Mouse (Mus musculus) right cerebral cortex, postnatal 25 days (tissue): ENCODE results near the gene Strip1.

Experiments
- DNase-seq: peaks from one replicate; pipeline ENCODE4 v3.0.0; 2022

Gene Strip1

DNA sequence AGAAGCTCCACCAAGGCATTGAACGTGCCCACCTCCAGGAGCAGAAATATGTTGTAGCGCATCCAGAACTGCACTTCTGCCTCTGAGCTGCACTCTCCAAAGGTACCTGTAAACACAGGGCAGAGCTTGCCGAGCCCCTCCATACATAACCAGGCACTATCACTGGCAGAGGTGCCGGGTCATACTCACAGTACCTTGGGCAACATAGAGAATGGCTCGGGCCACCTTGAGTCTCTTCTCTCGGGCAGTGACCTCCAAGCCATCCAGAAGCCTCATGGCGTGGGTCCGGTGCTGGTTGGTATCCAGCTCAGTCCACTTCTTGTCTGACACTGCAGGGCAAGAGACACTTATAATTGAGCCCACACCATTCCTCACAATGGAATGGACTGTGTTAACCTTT lies 4.7 kb downstream of the Strip1 start:
- DNase-seq = no peak

DNA sequence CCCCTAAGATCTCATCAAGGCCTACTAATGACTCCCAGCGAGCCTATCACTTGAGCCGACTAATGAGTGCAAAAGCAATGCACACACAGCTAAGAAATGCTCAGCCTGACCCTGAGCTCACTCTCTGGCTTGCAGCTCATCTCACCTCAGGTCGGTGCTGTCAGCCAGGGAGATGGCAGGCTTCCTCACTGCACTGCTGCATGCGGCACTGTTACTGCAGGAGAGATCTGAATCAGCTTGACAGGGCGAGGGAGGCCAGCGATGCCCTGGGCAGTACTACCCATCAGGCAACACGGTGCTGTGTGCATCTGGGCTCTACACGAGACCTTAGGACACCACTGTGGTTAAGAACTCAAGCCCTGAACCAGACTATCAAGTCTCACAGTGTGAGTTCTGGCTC lies 6.0 kb downstream of the Strip1 start:
- DNase-seq = no peak

DNA sequence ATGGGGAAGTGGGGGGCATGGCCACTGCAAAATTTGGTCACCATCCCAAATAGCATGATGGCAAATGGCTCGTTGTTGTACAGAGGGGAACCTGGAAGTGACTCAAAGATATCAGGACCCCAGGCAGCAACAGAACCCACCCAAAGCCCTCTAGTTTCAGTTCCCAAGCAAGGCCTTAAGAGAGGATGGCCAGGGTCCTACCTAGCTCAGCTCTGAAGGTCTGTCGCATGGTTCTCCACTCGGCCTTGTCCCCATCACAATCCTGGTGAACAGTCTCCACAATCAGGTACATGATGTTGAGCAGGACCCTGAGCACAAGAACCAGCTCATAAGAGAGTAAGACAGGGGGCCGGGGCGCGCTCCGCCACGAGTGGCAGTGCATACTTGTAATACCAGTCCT lies 7.1 kb downstream of the Strip1 start:
- no peak for DNase-seq

DNA sequence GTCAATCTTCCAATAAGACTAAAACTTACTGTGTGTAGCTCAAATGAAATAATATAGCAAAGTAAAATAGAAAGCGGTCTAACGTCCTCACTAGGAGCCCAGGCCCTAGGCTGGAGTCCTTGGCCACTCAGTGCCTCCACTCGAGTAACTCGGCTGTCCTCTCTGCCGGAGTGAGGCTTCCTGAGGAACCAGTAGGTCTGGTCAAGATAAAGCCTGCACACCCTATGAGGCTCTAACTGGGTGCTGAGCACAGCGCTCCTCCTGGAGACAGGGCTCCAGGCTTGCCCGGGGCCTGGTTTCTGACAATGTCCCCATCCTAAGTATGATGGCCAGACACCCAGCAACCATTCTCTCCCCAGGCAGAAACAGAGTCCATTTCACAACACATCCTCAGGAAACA lies 9.0 kb downstream of the Strip1 start:
- peak; percentile 1 for DNase-seq

DNA sequence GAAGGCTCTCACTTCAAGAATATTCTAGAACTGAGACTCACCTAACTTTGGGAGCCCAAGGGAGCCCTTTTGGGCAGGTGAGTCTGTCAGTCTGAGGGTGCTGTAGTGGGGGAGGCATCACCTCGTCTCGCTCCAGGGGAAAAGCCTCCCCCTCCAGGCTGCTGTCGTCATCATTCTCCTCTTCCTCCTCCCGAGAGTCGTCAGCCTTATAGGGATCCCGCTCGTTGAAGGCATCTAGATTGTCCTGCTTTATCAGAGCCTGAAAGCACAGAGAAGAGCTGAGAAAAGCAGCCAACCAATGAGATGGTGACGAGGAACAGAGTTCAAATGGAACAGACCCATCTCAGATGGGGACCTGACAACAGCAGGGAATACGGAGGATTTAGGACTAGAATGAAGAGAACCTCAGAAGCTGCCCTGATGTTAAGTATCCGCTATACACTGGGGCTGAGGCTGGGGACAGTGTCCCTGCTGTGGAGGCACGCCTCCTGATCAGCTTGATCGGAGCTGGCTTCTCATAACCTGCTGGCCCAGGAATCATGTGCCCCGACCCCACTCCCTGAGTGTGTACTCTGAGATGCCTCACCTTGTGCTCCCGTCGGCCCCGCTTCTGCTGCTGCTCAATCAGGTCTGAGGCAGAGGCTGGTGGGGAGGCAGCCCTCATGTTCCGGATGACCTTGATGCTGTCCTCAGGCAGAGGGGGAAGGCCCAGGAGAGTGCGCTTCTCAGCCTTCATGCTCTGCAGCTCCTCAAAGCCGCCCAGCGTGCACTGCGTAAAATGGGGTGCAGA lies 10.0 kb downstream of the Strip1 start:
- DNase-seq = peak; percentile 2

DNA sequence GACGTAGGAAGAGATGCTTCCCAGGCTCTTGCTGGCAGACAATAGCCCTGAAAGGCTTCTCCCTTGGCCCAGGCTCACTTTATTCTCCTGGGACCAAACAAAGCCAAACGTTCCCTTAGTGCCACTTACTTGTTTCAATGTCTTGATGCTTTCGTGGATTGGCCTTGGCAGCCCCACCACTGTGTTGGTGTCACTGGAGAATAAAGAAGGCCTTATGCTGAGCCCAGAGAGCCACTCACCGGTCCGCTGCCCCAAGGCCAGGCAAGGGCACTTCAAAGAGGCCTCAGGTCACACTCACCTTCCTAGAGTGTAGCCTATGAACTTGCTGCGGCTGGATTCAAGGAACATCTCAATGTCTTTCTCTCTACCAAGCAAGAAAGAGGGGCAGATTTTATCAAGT lies 11.6 kb downstream of the Strip1 start:
- DNase-seq = no peak

DNA sequence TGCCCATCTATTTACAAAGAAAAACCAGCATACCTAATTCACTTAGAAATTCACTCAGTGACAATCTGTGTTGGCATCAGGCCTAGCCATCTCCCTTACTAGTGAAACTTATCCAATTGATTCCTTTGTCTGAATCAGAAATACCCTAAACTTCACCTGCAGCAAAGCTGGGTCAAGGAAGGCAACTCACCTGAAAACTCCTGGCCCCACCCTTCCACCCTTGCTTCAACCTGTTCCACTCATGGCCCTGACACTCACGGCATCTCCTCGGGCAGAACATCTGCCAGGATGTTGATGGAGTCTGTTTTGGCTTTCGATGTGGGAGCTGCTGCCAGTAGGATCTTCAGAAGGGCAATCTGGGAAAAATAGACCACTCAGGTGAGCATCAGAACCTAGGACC lies 13.7 kb downstream of the Strip1 start:
- peak; percentile 0 for DNase-seq

DNA sequence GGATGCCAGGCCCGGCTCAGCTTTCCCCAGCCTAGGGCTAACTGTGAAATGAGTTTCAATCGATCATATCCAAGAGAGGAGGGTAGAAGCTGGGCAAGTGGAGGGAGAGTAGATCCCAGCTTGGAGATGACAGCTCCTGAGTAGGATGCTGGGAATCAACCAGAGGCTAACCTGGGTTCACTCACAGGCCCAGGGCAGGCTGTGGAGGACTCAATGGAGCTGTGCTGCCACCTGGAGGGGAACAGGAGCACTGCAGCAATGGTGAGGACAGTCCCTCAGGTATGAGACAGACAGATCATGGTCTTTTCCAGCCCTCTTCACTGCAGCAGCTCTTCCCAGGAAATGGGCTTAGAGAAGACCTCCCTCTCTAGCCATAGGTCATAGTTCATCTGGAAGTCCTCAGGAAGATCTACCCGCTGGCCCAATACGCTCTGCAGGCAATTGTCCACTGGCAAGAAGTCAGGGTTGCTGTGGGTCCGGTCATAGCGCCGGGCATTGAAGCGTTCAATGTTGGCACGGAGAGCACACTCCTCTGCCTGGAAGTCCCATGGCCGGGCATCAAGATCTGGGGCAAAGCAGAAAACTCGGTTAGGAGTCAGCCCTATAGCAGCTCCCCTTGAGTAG lies 18.5 kb downstream of the Strip1 start:
- DNase-seq = peak; percentile 58

DNA sequence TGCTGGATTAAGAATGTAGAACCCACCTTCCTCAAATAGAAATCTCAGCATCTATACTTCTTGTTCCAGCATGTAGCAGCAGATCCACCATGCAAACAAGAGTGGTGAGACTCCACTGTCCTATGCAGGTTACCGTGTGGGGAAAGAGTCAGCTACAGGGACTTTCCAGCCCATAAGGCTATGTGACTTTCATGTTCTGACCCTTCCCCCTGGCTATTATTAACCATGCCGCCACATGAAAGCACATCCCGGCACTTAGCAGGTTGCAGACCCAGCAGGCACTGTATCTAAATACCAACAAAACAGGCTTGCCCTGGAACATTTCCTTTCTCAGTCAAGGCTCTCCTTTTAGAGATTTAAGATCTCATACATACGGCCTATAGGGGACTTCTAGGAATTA lies 20.1 kb downstream of the Strip1 start:
- no peak for DNase-seq

DNA sequence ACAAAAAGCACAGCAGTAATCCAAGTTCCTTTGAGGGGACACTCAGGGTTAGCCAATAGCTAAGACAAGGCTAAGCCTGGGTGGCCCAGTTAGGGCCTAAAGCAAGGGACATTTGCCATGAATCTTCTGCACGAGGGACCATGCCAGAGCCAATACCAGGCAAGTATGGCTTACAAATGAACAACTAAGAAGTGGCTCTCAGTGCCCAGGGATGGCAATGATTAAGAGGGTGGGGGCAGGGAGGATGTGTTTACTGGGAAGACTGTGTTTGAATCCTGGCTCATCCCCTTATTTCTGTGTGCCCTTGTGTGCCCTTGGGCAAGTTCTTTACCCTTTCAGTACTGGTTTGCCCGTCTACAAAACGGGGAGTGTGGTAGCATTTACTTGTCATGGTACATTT lies 22.1 kb downstream of the Strip1 start:
- no peak for DNase-seq

DNA sequence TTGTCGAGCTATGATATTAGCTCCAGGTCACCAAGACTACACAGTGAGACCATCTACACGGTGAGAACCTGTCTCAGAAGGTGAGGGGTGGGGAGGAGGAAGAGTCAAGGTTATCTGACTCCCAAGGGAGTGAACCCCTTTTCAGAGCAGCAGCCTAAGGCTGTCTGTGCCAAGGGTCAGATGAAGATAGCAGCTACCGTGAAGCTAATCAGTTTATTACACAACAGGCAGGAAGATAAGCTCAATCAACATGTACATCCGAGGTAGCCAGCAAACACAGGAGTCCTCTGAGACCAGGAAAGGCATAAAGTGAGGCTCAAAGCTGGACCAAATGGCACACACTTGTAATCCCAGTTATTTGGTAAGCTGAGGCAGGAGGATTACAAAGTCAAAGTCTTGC lies 22.7 kb downstream of the Strip1 start:
- no peak for DNase-seq

DNA sequence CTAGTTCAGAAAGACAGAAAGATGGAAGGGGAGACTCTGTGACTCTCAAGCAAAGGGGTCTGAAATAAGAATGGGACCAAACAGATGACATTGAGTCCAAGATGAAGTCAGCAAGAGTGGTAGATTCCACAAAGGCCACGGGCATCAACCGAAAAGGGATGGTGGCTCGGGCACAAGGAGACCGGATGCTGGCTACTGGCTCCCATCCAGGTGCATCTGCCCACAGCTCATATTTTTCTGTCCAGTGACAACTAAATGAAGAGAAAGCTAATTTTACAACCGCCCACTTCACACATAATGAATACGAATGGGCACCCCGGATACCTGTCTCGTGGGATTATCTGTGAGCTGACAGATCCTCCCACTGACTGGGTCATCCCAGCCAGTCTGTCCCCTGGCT lies 24.3 kb downstream of the Strip1 start:
- DNase-seq = no peak

DNA sequence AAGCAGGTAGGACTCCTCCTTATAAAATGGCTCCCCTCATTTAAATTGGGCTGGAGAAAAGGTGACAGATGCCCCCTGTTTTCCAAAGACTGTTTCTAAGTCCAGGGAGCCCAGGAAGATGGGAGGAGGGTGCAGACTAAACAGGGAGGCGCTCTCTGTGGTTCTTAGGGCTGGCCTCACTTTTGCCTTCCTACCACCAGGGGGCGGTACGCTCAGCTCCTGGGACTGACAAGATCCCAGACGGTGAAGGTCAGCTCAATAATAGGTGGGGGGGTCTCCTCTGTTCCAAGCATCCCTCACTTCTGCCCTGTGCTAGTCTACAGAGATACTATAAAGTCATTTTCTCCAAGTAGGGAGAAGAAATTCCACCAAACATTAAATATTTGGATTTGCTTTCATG lies 26.2 kb downstream of the Strip1 start:
- no peak for DNase-seq

DNA sequence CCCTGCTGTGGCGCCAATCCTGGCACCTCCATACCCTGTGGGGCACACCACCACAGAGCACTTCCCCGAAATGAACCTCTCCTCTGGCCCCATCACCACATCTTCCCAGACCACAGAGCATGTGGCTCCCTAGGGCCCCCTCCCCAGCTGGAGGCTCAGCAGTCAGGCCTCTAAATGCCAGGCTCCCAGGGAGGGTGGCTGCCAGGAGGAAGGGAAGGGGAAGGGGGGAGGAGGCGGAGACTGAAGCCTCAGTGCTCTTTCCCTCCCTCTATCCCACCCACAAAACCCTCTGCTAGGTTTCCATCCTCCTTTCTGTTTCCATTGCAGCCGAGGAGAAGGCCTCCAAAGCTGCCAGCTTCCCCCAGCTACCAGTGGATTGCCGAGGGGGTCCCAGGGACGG lies 31.4 kb downstream of the Strip1 start:
- DNase-seq = no peak

DNA sequence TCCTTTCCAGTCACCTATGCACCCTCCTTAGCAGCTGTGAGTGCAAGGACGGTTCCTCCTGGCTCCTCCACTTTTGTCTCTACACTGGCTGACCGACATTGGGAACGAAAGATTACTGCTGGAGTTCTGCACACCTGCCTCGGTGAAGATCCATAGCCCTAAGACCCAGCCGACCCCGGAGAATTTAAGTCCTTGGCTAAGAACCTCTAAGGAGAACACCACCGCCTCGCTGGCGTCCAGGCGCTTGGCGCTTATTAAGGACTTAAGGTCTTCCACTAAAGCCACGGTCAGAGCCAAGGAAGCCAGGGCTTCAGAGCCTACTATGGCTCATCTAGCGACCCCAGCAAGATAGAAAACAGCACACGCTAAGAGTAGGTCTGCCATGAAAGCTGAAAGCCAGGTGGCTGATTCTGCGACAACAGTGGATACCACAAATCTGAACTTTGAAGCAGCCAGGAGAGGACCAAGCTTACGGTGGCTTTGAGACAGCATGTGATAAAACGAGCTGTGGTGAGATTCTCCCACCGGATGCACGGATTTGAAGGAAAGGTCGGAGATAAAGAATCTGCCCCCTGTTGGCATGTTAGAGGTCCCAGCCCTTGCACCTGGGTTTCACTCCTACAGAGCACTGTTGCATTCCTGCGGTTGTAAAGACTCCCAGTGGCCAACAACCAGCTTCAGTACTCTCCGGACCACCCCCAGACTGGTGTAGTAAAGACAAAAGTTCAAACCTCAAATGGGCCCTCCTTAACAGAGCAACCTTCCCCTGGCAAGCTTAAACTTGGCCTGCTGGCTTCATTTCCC lies 33.7 kb downstream of the Strip1 start:
- DNase-seq = no peak

DNA sequence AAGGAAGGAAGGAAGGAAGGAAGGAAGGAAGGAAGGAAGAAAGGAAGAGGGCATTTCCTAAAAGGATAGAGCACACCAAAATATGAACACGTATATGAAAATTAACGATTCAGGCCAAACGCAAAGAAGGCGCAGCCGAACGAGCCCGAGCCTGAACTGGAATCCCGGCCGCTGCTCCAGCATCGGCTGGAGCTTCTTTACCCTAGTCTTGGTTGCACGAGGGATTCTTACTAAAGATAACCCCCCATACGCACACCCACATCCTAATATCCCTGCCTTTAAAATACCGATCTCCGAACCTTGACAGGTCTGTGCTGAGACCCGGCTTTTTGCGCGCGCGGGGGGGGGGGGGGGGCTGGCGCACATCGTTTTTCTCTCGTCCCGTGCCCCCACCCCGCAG lies 34.4 kb downstream of the Strip1 start:
- DNase-seq = no peak

DNA sequence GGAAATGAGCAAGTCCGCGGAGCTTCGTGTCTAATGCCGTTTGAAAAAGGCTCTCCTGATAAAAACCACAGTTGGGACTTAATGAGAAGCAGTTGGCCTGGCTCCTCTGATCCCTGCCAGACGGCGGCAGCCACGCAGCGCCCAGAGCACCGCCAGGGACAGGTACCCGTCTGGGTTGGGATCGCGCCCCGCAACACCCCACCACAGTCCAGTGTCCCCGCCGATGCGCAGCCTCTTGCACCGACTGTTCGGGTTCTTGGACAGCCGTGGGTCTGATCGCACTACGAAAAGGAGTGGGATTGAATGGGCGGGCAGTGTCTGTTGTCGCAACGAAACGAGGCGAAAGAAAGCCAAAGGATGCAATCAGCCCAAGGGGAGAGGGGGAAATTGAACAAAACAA lies 34.9 kb downstream of the Strip1 start:
- DNase-seq = no peak

DNA sequence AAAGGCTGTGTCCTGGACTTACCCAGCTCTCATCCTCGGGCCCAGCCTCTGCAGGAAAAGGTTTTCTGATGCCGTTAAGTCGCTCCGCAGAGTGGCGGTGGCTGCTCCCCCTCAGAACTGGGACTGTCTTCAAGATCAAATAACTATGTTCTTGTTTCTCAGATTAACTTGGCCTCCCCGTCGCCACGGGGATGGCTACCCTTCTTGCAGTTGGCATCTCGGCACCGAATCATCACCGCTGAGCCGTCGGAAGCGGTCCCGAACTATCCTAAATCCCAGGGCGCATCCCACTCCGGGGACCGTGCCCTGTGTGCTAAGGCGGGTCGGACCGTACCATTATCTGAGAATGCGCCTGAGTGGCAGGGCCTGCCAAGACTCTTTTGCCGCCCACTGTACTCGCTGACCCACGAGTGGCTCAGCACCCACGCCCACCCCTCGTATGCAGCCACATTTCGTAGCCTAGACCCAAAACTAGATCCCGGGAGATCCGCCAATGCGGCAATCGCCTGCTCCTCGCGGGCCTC lies 35.5 kb downstream of the Strip1 start:
- no peak for DNase-seq

DNA sequence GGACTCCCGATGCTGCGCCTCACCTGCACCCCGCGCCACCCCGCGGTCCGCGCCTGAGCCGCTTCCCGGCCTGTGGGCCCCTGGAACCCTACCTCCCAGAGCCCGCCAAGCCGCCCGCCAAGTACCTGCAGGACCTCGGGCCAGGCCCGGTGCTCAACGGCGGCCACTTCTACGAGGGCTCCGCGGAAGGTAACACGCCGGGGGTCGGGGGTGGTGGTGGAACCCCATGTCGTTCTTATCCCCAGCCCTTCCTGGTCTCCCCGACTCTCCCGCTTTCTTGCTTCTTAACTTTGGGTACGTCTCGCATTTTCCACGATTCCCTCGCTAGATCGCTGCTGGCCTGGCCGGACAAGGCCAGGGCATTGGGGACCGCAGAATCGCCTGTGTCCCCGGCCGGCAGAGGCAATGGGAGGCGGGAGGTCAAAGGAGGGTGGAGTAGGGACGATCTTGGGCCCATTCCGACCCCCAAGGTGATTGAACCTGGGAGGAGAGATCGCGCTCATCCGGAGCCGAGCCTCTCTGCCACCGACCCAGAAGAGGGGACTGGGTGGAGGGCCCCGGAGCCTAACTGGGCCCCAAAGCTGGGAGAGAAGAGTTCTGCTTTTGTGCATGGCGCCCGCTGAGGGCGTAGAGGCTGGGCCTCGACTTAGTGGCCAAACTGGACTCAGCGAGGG lies 36.1 kb downstream of the Strip1 start:
- no peak for DNase-seq

DNA sequence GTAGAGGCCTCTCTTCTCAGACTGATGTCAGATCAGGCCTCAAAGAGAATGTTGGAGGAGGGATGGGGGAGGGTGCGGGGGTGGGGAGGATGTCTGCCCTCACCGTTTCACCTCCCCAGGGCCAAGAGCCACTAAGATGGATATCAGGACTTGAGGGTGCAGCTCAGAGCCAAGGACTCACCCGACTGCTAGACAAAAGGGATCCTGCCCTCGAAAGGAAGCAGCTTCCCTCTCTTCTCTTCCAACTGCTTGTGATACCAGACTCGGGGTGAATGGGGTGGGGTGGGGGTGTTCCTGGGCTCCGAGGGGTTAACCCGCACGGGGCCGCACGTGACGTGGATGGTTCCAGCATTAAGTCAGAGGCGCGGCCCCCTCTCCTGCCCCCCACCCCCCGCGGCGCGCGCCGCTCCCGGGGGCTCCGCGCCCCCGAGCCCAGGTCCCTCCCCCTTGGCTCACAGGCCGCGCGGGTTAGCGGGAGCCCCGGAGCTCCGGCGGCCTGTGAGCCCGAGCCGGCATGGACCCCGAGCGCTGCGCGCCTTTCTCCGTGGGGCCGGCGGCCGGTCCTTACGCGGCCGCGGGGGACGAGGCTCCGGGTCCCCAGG lies 36.7 kb downstream of the Strip1 start, which contains the start of gene Alx3:
Gene Alx3, plus strand, starts transcription at position 370 of the 602 bp plus-strand sequence.
- no peak for DNase-seq

DNA sequence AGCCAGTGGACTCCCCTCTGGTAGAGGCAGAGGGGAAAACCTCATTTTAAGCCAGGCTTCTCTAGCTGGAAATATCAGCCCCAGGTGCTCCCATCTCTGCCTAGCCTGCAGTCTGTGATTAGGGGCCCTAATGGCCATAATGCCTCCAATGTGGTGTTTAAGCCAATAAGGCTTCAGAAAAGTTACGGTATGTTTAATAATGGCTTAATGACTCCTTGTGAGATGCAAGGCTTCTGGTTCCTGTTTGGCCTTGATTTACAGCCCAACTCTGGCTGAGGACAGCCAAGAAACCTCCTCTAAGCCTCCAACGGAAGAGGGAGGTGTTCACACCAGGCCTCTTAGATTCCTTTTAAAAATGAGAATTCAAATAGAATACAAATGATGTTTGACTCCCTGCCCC lies 37.9 kb downstream of the Strip1 start:
- DNase-seq = no peak

DNA sequence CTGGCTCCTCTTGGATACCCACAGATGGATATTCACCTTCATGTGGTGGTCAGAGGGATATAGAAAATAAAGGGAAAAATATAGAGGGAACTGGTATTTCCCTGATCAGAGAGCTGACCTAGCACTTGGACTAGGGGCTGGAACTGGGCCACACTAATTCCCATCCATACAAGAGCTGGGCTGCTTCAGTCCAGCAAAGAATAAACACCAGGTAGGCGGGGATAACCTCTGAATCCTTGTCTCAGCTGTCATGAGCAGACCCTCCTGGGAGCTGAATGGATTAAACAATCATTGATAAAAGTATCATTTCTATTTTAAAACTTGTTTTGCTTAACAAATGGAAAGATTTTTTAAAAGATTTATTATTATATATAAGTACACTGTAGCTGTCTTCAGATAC lies 39.9 kb downstream of the Strip1 start:
- DNase-seq = no peak

DNA sequence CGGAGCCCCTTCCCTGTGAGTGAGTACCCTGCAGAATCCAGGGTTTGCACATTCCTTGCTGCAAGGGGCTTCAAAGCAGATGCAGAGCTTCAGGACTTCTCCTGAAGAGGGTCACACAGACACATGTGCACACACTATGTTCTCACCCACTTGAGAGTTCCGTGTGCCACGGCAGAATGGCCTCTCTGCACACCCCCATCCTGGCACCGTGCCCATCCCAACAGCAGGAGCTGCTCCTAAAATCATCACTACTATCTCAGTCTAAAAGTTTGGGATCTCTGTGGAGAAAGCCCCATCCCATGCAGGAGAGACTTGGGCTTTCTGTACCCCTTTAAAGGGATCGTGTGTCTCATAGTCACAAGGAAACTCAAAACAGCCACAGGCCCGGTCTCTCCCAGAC lies 45.0 kb downstream of the Strip1 start:
- no peak for DNase-seq
